Mouse (Mus musculus): ENCODE results near the gene Glmn.

Glmn gene

GRCm38 (mm10) chr5:107515453-107515852 is 82.2 kb downstream of the Glmn start:
- DNase-seq = no peak

- DNase-seq = peak; percentile 81
Observed at GRCm38 (mm10) chr5:107513583-107513982, 84.1 kb downstream of the Glmn start.

- DNase-seq = no peak
Observed at GRCm38 (mm10) chr5:107511326-107511725, 86.4 kb downstream of the Glmn start.

GRCm38 (mm10) chr5:107510503-107510902 is 87.2 kb downstream of the Glmn start:
- no peak for DNase-seq

GRCm38 (mm10) chr5:107507321-107507720 is 90.4 kb downstream of the Glmn start, which contains the start of gene Gm42669:
Gm42669 (plus strand) TSS chr5:107507621.
- no peak for DNase-seq

- no peak for DNase-seq
Observed at GRCm38 (mm10) chr5:107500741-107501140, 96.9 kb downstream of the Glmn start.

GRCm38 (mm10) chr5:107499891-107500535 is 97.7 kb downstream of the Glmn start:
- DNase-seq = no peak
